Mouse (Mus musculus) cortical plate, adult 2 months (tissue): ENCODE data around the gene Stk38l. TPM values are rescaled to one million over a fixed set of nuclear protein-coding genes. Genes with fewer than 3 reads are reported as not detected.
"Not testable (repeated sequence)": the region's sequence is repeated elsewhere in the genome, so short reads cannot be mapped to it uniquely, and the experiment has no call there.

ENCODE experiments used
- H3K27ac ChIP-seq: fragments of 200-500 bp; 2 replicates; pipeline ENCODE4 v1.5.1; 2012; ENCODE audit warnings: low read length, control low read depth, inconsistent platforms; ENCODE audit not compliant: insufficient read depth
- H3K4me1 ChIP-seq: fragments of 200-500 bp; 2 replicates; pipeline ENCODE4 v1.6.1; 2011; ENCODE audit warnings: low read length; ENCODE audit not compliant: control insufficient read depth, insufficient read depth
- H3K4me3 ChIP-seq: fragments of 200-500 bp; 2 replicates; pipeline ENCODE4 v1.5.1; 2011; ENCODE audit warnings: mild to moderate bottlenecking, low read length, control low read depth; ENCODE audit not compliant: insufficient read depth
- CTCF ChIP-seq: fragments of 200-500 bp; IDR thresholded peaks from 2 replicates; pipeline ENCODE4 v1.5.1; 2011; ENCODE audit warnings: mild to moderate bottlenecking, control low read depth, low read length; ENCODE audit not compliant: insufficient read depth; ENCODE audit errors: extremely low read depth
- POLR2A ChIP-seq: fragments of 200-500 bp; IDR thresholded peaks from 2 replicates; pipeline ENCODE4 v1.6.1; 2011; ENCODE audit warnings: mild to moderate bottlenecking, low read length, control low read depth; ENCODE audit not compliant: insufficient read depth; ENCODE audit errors: extremely low read depth
- polyA plus RNA-seq: library from polyadenylated mRNA; depleted of rRNA; stranded (reverse); fragments of >200 nt; gene quantifications from 2 replicates; pipeline ENCODE4 v1.2.3, GENCODE M21; 2012

Stk38l gene
- polyA plus RNA-seq, 1 experiment: 14.6 TPM

DNA sequence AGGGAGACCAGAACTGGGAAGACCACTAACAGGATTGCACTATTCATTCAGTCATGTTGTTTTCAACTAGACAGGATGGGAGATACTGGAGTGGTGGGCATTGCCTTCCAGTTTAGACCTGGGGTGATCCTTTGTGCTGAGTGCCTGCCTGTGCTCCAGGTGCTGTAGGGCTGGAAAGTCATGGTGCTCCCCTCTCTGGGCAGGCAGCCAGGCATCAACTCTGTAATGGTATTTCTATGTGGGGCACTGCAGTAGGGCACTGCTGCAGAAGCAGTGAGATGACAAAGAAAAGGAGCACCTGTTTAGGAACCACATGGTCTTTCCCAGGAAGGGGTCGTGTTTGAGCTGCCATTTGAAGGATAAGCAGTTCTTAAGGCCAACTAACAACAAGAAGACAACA lies 7.9 kb downstream of the Stk38l start:
- peaks cover 16% of the 10 kb centered on the region for H3K4me1 ChIP-seq
- TF ChIP-seq CTCF: no peak
- TF ChIP-seq POLR2A: no peak
- H3K27ac ChIP-seq: no peak overlapping the region
- H3K4me3 ChIP-seq: no peak overlapping the region

DNA sequence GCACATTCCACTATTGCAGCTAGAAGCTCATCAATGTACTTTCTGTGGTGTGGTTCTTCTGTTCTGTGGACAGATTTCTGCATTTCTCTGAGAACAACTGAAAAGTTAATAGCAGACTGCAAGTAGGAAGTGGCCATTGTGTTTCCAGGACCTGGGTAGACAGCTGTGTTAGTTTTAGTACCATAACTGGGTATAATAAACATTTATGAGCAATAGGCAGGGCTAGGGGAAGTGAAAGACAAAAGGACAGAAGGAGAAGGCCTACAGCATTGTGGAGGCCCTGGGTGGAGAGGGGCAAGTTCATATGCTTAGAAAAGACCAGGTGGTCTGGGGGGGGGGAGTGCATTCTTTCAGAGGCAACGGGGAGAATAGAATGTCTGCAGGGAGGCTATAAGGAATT lies 8.8 kb downstream of the Stk38l start:
- Histone ChIP-seq H3K4me3 (no peak overlapping the region), H3K4me1 (peaks cover 16% of the 10 kb centered on the region), H3K27ac (no peak overlapping the region)
- TF ChIP-seq CTCF: no peak
- no peak for TF ChIP-seq POLR2A

DNA sequence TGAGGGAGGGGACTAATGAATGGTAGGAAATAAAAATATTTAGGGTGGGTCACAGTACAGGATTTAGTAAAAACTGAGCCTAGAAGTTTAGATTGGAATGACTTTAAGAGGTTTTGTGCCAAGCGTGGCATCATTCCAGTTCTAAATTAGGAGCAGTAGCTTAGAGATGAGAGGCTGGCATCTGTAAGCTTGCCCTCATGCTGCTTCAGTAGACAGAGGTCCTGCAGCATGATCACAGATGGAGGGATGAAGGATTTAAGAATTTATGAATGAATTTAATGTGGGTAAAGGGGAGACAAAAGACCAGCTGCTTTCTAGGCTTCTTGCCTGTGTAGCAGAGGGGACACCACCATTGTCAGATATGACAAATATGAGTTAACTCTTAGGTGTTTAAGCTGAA lies 14.1 kb downstream of the Stk38l start:
- H3K4me3 ChIP-seq: no peak overlapping the region
- no peak overlapping the region for H3K27ac ChIP-seq
- TF ChIP-seq CTCF: no peak
- TF ChIP-seq POLR2A: no peak
- peaks cover 12% of the 10 kb centered on the region for H3K4me1 ChIP-seq

DNA sequence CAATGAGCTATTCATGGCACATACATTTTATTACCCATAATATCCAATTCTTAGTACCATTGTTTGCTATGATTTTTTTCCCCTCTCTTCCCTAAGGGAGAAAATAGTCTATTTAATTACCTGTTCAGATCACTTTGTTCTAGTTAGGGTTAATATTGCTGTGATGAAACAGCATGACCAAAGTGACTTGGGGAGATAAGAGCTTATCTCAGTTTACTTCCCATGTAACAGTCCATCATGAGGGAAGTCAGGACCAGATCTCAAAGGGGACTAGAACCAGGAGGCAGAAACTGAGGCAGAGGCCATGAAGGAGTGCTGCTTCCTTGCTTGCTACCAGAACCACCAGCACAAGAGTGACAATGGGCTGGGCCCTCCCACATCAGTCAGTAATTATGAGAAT lies 15.9 kb downstream of the Stk38l start:
- TF ChIP-seq CTCF (no peak), POLR2A (no peak)
- no peak overlapping the region for H3K4me3 ChIP-seq
- H3K27ac ChIP-seq: no peak overlapping the region
- peaks cover 8% of the 10 kb centered on the region for H3K4me1 ChIP-seq

DNA sequence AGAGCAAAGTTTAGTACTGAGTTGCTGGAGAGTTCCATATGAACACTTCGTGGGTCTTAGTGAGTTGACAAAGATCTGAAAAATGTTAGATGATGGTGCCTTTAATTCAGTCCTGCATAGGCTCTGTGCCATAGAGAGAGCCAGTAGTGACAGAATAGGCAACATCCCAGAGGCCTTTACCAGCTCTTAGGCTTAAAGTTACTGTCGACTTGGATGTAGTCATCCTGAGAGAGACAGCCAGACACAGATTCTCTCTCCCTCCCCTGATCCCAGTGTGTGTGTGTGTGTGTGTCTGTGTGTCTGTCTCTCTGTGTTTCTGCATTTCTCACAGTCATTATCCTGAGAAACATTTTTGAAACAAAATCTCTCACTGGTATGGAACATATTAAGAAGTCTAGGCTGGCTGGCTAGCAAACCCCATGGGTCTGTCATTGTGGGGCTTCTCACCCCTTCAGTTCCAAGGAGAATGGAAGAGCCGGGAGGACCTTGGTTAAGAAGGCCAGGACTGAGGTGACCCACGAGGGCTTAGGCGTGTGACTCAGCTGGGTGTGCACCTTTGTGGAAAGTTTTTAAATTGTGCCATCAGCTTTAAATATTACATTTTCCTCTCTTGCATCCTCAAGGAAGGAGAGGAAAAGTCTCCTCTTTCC lies 17.3 kb downstream of the Stk38l start:
- no peak overlapping the region for H3K4me3 ChIP-seq
- TF ChIP-seq CTCF (no peak), POLR2A (no peak)
- no peak overlapping the region for H3K27ac ChIP-seq
- H3K4me1 ChIP-seq: peaks cover 4% of the 10 kb centered on the region

DNA sequence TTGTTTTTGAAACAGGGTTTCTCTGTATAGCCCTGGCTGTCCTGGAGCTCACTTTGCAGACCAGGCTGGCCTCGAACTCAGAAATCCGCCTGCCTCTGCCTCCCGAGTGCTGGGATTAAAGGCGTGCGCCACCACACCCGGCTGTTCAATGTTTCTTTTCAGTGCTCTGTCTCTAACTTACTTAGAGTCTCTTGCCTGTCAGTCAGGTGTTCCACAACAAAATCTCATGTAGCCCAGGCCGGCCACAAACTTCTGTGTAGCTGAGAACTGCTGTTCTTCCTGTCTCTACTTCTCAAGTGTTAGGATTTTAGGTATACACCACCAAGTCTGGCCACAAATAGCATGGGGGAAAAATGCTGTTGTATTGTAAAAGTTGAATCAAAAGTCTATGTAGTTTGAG lies 19.5 kb downstream of the Stk38l start:
- H3K4me3 ChIP-seq, H3K4me1 ChIP-seq: not testable (repeated sequence)

DNA sequence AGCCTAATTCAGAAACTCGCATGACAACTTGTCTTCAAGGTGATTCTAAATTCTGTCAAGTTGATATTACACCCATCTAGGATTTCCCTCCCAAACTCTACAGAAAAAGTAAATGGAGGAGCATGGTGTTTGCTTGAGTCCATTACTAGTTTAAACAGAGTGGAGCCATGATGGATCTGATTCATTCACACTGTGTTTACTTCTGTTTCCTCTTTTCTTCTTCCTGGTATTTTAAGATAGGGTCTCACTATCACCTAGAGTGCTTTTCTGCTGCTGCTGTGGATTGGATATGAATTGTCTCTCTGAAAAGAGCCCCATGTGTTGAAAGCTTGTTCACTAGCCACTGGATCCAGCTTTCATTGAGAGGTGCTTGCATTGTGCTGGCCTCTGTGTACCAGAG lies 20.4 kb downstream of the Stk38l start:
- no peak overlapping the region for H3K27ac ChIP-seq
- no peak overlapping the region for H3K4me3 ChIP-seq
- peaks cover 3% of the 10 kb centered on the region; the same call in 1 of the 2 replicates for H3K4me1 ChIP-seq
- TF ChIP-seq POLR2A (no peak), CTCF (no peak)

More for the DNA sequence above, 19.5 kb downstream of the Stk38l start:
- H3K27ac ChIP-seq: not testable (repeated sequence)

DNA sequence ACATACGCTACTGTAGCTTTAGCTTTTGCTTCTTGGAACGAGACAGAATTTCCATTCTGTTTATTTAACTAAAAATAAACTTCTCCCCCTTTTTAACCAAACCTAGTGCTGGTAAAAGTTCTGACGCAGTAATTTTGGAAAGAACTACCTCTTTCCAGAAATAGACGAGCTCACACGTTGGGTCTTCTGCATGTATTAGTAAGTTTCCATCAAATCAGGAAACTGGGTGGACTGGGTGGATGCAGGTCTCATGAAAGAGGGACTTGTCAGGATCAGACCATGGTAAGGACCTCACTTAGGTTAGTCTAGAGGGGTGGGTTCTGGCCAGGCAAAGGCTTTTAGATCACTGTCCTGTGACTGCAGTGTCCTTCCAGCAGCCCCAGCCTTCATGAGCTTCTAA lies 21.8 kb downstream of the Stk38l start:
- Histone ChIP-seq H3K4me1 (peaks cover 3% of the 10 kb centered on the region; the same call in 1 of the 2 replicates), H3K4me3 (no peak overlapping the region), H3K27ac (no peak overlapping the region)
- TF ChIP-seq POLR2A (no peak), CTCF (no peak)

DNA sequence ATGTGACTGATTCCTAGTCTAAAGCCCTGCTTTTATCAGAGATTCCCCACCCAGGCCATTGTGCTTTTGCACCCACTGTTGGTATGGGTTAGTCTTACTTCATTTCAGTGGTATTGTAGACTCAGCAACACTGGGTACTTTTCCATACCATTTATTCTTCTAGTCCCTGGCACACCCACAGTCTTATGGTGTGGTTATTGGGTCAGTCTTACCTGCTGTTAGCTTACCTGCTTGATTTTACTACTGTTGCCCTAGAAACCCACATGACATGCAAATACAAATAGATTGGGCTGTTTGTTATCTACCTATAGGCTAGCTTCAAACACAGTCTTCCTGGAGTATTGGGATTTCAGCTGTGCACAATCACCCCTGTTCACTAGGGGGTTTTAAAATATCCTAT lies 22.3 kb downstream of the Stk38l start:
- Histone ChIP-seq H3K4me1 (peaks cover 5% of the 10 kb centered on the region; the same call in 1 of the 2 replicates), H3K4me3 (no peak overlapping the region), H3K27ac (no peak overlapping the region)
- no peak for TF ChIP-seq CTCF
- no peak for TF ChIP-seq POLR2A

DNA sequence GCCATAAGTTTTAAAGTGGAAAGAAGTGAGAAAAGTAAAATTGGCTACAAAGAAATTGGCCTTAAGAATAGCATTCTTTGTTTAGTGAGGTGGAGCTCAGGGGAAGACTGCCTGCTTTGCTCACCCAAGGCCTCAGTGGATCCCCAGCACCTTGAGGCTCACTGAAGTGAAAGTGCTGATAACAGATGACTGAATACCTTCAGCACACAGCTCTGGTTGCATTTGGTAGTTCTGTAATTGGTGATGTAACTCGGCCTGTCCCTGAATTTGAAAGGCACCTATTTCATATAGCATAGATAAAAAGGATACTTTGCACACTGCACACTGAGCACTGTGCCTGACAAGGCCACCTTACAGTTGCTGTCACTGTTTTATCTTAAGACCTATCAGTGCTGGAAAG lies 23.5 kb downstream of the Stk38l start:
- peaks cover 8% of the 10 kb centered on the region; the same call in 1 of the 2 replicates for H3K4me1 ChIP-seq
- TF ChIP-seq CTCF (no peak), POLR2A (no peak)
- no peak overlapping the region for H3K27ac ChIP-seq
- no peak overlapping the region for H3K4me3 ChIP-seq
